Comparison of ENCODE assay signal across 10 mouse cellular contexts in genomic region chr2:166274016-166274346, GRCm38 (mm10).
DNase-seq lines count a peak whose midpoint lies in the region; ATAC-seq lines count a peak whose summit lies in the region.
"Had no signal": no experiment of that assay in that cellular context is flagged by ENCODE, and none has a peak within 500 bp of the region (broad histone marks: within the 10 kb centered on the region; RNA-seq: fewer than 3 reads in every experiment).

No protein-coding gene starts in this region.

- H3K4me2 ChIP-seq in liver, embryonic 11.5 days: no peak overlapping the region
- no peak overlapping the region for H3K4me2 ChIP-seq in liver, embryonic 12.5 days
- H3K4me2 ChIP-seq in forebrain, embryonic 14.5 days (ENCODE audit: low read length): 0 out of 2 replicates have a peak overlapping the region, but pooled peaks have one; percentile 3
- no peak overlapping the region for H3K4me2 ChIP-seq in hindbrain, embryonic 14.5 days (replicated peaks)
- H3K4me2 ChIP-seq in neural tube, embryonic 13.5 days: peak overlapping the region; percentile 23; the same call in 1 of the 2 replicates

- no peak for ATAC-seq in liver, embryonic 11.5 days (replicated peaks; ENCODE audit: low FRiP score)
- ATAC-seq in liver, embryonic 12.5 days: no peak
- no peak for ATAC-seq in forebrain, embryonic 14.5 days
- 0 out of 2 replicates have a peak, but pooled peaks have one; percentile 8 for ATAC-seq in hindbrain, embryonic 14.5 days (ENCODE audit: low FRiP score)
- ATAC-seq in neural tube, embryonic 13.5 days (ENCODE audit: low read depth): no peak

- no peaks in the 10 kb centered on the region for H3K27me3 ChIP-seq in liver, embryonic 11.5 days (replicated peaks; ENCODE audit: control insufficient read depth, insufficient read depth, low read length)
- H3K27me3 ChIP-seq in liver, embryonic 12.5 days (replicated peaks): no peaks in the 10 kb centered on the region
- no peaks in the 10 kb centered on the region for H3K27me3 ChIP-seq in forebrain, embryonic 14.5 days (replicated peaks; ENCODE audit: control insufficient read depth, insufficient read depth, low read length)
- no peaks in the 10 kb centered on the region for H3K27me3 ChIP-seq in hindbrain, embryonic 14.5 days (ENCODE audit: control insufficient read depth, insufficient read depth, low read length)
- H3K27me3 ChIP-seq in neural tube, embryonic 13.5 days: peaks cover 11% of the 10 kb centered on the region; the same call in 1 of the 2 replicates

- H3K36me3 ChIP-seq in liver, embryonic 11.5 days (ENCODE audit: control insufficient read depth, insufficient read depth, low read length): no peaks in the 10 kb centered on the region
- no peaks in the 10 kb centered on the region for H3K36me3 ChIP-seq in liver, embryonic 12.5 days
- H3K36me3 ChIP-seq in forebrain, embryonic 14.5 days (ENCODE audit: control insufficient read depth, insufficient read depth, low read length): no peaks in the 10 kb centered on the region
- H3K36me3 ChIP-seq in hindbrain, embryonic 14.5 days (replicated peaks; ENCODE audit: control insufficient read depth, insufficient read depth): no peaks in the 10 kb centered on the region
- H3K36me3 ChIP-seq in neural tube, embryonic 13.5 days: no peaks in the 10 kb centered on the region

- no peaks in the 10 kb centered on the region for H3K9me3 ChIP-seq in liver, embryonic 11.5 days (ENCODE audit: control insufficient read depth, low read length)
- no peaks in the 10 kb centered on the region for H3K9me3 ChIP-seq in liver, embryonic 12.5 days (replicated peaks)
- no peaks in the 10 kb centered on the region for H3K9me3 ChIP-seq in forebrain, embryonic 14.5 days (replicated peaks; ENCODE audit: control insufficient read depth, low read length)
- no peaks in the 10 kb centered on the region for H3K9me3 ChIP-seq in hindbrain, embryonic 14.5 days (ENCODE audit: control insufficient read depth, low read length)
- 0 out of 2 replicates have a peak, but pooled peaks cover 2% of the 10 kb centered on the region for H3K9me3 ChIP-seq in neural tube, embryonic 13.5 days

- no peak overlapping the region for H3K4me3 ChIP-seq in liver, embryonic 11.5 days (ENCODE audit: low read depth, low read length)
- no peak overlapping the region for H3K4me3 ChIP-seq in liver, embryonic 12.5 days
- H3K4me3 ChIP-seq in forebrain, embryonic 14.5 days (ENCODE audit: low read depth, low read length): no peak overlapping the region
- H3K4me3 ChIP-seq in hindbrain, embryonic 14.5 days (replicated peaks; ENCODE audit: low read length): no peak overlapping the region
- H3K4me3 ChIP-seq in neural tube, embryonic 13.5 days: no peak overlapping the region

- H3K4me1 ChIP-seq in liver, embryonic 11.5 days (replicated peaks; ENCODE audit: control insufficient read depth, insufficient read depth, low read length): no peaks in the 10 kb centered on the region
- H3K4me1 ChIP-seq in liver, embryonic 12.5 days: no peaks in the 10 kb centered on the region
- peaks cover 23% of the 10 kb centered on the region for H3K4me1 ChIP-seq in forebrain, embryonic 14.5 days (ENCODE audit: control insufficient read depth, insufficient read depth, low read length)
- peaks cover 19% of the 10 kb centered on the region for H3K4me1 ChIP-seq in hindbrain, embryonic 14.5 days (replicated peaks; ENCODE audit: control insufficient read depth, insufficient read depth, low read length)
- peaks cover 24% of the 10 kb centered on the region for H3K4me1 ChIP-seq in neural tube, embryonic 13.5 days (replicated peaks)

- no peak overlapping the region for H3K9ac ChIP-seq in liver, embryonic 11.5 days (ENCODE audit: low read depth, low read length)
- H3K9ac ChIP-seq in liver, embryonic 12.5 days: no peak overlapping the region
- no peak overlapping the region for H3K9ac ChIP-seq in forebrain, embryonic 14.5 days (ENCODE audit: low read length)
- H3K9ac ChIP-seq in hindbrain, embryonic 14.5 days: no peak overlapping the region
- peak overlapping the region; percentile 38; the same call in 1 of the 2 replicates for H3K9ac ChIP-seq in neural tube, embryonic 13.5 days

- WGBS in liver, embryonic 11.5 days: 59% methylated on average over 2 of the region's 2 CpGs
- 59% methylated on average over 2 of the region's 2 CpGs for WGBS in liver, embryonic 12.5 days (ENCODE audit: insufficient replicate concordance)
- WGBS in forebrain, embryonic 14.5 days: 58% methylated on average over 2 of the region's 2 CpGs
- WGBS in hindbrain, embryonic 14.5 days: 39% methylated on average over 2 of the region's 2 CpGs
- WGBS in neural tube, embryonic 13.5 days: 56% methylated on average over 2 of the region's 2 CpGs

- 0 out of 2 replicates have a peak overlapping the region, but pooled peaks have one; percentile 16 for H3K27ac ChIP-seq in liver, embryonic 11.5 days (ENCODE audit: low read depth, low read length)
- no peak overlapping the region for H3K27ac ChIP-seq in liver, embryonic 12.5 days
- H3K27ac ChIP-seq in forebrain, embryonic 14.5 days (ENCODE audit: low read depth, low read length): peak overlapping the region; percentile 22; the same call in 1 of the 2 replicates
- H3K27ac ChIP-seq in hindbrain, embryonic 14.5 days: no peak overlapping the region
- peak overlapping the region; percentile 63 for H3K27ac ChIP-seq in neural tube, embryonic 13.5 days (replicated peaks)

- no peak for DNase-seq in liver, embryonic 11.5 days (ENCODE audit: low spot score)
- no peak for DNase-seq in forebrain, embryonic 14.5 days (ENCODE audit: low spot score)
- no peak for DNase-seq in hindbrain, embryonic 14.5 days (ENCODE audit: low spot score)
- no peak for DNase-seq in kidney, postnatal 10 days
- no peak for DNase-seq in kidney, postnatal 25 days
- DNase-seq: cerebellum, adult 18-20 months; layer of hippocampus, adult 9-11 months; right cerebral cortex, postnatal 25 days had no signal

Comparison
In these comparisons a context has a peak if more than half of its experiments do, and no peak if none do; other contexts are left out.
1. H3K27ac ChIP-seq: peak in liver, embryonic 11.5 days (single experiment), forebrain, embryonic 14.5 days (single experiment) and neural tube, embryonic 13.5 days (single experiment); none in liver, embryonic 12.5 days (single experiment) and hindbrain, embryonic 14.5 days (single experiment).
2. H3K4me2 ChIP-seq: peak in forebrain, embryonic 14.5 days (single experiment) and neural tube, embryonic 13.5 days (single experiment); none in liver, embryonic 11.5 days (single experiment), liver, embryonic 12.5 days (single experiment) and hindbrain, embryonic 14.5 days (single experiment).